Mouse (Mus musculus) heart, postnatal 14 days (tissue): ENCODE measurements around the gene Pln. TPM values are rescaled to one million over a fixed set of nuclear protein-coding genes. Genes with fewer than 3 reads are reported as not detected.

Experiments
- DNase-seq, 2 experiments: peaks; one replicate each; pipeline ENCODE4 v3.0.0; 2021 to 2022
- intact Hi-C: fragments of 180-260 bp; cut with DNase I; formaldehyde crosslinking; loops from one replicate; pipeline ENCODE4 v1.15.1; 2025
- total RNA-seq, 2 experiments: library from RNA; stranded (reverse); gene quantifications; 2 replicates each; pipeline ENCODE4 v1.2.3; 2021

Gene Pln
- total RNA-seq, 2 experiments from 2014 or later = 4,906 to 5,350 TPM

DNA sequence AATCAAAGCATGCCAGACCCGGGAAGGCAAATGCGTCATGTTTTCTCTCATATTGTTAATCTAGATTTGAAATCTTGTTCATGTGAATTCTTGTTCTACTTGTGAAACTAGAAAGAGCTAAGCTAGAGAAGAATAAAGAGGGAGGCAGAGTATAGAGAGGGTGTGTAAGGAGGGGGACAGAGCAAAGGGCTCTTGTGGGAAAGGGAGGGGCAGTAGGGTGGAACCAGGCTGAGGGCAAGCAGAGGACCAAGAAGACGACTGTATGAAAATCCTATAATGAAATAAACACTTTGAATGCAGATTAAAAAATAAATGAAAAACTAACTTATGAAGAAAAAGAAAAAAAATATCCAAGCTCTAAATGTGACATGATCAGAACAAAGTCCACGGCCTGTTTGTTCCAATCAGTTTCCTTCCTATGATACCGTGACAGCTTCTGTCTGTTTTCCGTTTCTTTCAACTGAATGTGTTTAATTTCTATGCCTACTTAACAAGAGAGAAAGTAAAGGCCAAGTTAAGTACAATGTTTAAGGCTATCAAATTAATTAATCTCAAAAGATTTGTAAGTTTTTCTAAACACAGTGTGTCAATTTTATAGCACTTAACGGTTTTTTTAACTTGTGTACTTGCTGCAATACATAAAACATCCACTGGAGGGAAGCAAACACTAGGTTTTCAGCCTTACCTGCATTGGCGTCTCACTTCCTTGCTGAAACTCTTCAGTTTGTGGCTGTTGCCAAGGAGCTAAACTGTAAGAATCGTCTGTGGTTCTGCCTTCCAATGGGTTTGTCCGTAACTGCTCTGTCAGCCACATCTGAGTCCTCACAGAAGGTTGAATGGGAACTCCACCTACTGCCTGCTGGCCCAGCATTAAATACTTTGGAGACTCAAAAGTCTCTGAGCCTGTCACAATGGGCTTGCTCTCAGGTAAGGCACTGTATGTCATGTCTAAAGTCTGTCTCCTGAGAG, 10.6 kb downstream of the Pln start:
- intact Hi-C loops = loop anchor here (1.0 to 10.0 kb wide), 5 partner anchors 115 to 261 kb away; partner anchors contain the start of gene Asf1a
- peak; percentile 35 to 73 for DNase-seq

DNA sequence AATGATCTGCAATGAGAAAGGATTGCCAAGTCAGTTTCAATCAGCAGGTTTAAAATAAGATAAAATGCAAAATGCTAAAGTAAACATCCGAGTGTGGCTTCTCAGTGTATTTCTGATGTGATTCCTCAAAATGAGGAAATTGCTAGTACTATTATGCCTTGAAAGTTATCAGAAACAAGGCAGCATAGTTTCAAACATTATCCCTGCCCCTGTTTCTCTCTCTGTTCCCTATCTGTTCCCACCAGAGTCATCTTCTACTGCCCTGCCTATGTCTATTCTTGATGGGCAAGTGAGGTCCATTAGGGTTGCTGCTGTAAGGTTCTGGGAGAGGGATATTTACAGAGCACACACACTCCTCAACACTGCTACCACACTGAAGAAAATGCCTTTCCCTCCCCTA, 11.8 kb downstream of the Pln start:
- DNase-seq = no peak
- intact Hi-C loops = loop anchor here (1.0 to 10.0 kb wide), 5 partner anchors 114 to 262 kb away; partner anchors contain the start of gene Asf1a

DNA sequence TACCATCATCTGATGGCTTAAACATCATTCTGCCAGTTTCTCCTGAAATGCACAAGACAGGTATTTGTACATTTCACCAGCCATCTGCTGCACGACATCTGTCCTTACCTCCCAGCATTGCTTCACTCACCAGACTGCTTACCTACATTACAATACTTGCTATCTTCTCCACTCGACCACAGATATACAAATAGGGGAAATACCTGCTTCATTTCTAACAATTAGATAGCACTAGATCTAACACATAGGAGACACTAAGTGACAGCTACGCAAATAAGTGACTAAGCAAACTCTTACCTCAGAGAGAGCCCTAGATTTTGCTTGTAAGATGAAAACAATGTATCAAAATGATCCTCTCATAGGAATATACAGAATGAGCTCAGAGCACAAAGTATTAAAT, 16.2 kb downstream of the Pln start:
- intact Hi-C loops = no loop called here
- no peak for DNase-seq

DNA sequence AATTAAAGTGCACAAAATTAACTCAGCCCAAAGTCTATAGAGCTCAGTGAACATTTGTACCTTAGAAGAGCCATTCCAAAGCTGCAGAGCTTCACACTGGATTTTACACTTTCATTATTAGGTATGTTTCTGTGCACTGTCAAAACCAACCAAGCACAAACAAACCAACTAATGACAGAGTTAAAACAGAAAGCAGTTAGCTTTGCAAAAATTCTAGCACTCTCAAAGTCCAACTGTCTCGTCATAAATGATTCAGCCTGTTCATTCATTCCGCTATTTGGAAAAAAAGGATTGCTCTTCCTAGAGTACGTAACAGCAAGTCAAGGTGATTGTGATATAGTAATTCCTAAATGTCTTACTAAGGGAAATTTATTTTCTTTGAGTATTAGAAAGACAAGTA, 21.5 kb downstream of the Pln start:
- DNase-seq = no peak
- intact Hi-C loops = no loop called here

DNA sequence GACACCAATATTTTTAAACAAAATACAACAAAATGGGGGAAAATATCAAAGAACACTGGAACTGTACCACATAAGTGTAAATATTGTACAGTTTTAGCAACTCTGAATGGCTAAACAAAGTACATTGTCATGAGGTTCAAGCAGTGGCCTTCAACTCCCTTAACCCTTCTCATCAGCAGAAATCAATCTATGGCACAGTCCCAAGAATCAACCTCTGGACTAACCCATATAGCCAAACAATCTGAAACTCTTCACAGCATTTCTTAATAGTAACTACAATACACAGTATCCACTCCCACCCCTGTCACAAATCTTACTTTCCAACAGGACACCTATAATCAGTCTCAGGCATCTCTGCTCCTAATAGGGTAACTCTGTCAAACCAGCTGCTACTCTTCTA, 26.8 kb downstream of the Pln start:
- DNase-seq = no peak
- intact Hi-C loops = no loop called here

DNA sequence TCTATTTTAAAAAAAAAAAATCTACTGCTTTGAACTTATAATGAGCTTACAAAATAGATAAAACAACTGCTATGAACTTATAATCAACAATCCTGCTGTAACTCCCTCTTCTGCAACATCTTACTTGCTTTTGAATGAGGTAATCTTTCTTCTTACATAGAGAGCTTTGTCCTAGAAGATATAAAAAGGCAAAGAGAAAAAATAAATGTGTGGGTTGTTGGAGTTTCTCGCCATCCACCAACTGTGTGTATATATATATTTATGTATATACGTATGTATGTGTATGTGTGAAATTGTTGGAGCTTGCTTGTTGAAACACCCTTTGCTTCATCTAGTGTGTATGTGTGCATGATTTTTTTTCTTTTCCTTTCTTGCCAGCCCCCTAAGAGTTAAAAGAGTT, 29.8 kb downstream of the Pln start:
- no peak for DNase-seq
- intact Hi-C loops = no loop called here

DNA sequence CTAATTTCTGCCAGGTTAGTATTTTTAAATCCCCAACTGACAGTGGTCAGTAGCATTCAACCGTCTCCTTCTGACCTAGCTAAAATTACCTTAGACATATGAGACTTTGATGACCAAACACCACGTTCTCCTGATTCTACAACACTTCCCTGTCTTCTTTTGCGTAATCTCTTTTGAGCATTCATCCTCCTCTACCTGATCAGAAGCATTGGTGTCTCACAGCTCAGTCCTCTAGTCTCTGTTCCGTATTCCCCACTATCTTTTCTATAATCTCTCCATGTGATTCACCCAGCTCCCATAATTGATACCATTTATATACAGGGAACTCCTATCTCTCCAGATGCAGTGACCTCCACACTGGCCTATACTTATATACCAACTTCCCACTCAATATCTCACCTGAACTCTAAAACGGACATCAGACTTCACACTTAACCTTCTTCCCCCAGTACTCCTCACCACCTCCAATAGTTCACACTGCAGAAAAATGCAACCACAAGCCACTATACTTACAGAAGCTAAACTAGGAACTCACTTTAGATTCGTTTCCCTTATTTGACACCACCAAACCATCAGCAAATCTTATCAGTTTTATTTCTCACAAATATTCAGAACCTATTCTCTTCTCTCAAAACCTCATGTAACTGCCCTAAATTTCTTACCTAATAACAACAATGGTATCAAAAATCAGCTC, 36.6 kb downstream of the Pln start:
- intact Hi-C loops = no loop called here

DNA sequence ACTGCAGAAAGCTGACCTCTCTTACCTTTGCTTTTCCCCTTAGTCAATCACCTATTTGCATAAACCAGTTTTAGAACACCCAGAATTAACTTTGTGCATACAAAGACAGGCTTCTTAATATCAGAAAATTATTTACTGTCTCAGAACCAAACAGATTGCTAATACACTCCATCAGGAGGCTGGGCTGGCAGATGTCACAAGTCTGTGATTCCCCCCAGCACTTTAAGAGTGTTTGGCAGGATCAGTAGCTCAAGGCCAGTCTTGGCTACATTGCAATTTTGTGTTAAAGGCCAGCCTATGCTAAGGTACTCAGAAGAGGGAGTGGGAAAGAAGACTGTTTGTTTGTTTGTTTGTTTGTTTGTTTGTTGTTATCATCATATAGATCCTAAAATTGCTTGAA, 39.6 kb downstream of the Pln start:
- intact Hi-C loops = no loop called here
- no peak for DNase-seq

More for the DNA sequence above, 36.6 kb downstream of the Pln start:
- no peak for DNase-seq

DNA sequence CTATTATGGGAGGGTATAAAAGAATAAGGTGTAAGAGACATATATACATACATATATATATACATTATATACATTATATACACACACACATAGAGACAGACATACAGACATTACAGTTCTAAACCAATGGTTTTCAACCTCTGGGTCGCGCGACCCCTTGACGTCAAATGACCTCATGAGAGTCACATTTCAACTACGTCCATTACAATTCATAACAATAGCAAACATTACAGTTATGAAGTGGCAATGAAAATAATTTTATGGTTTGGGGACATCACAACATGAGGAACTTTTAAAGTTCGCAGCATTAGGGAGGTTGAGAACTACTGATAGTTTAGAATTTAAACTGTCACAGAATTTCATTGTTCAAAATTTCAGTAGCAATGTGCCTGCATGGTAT, 40.8 kb downstream of the Pln start:
- intact Hi-C loops = loop anchor here (2.0 kb wide), 2 partner anchors 59 to 89 kb away; no protein-coding TSS in a partner anchor
- DNase-seq = no peak

DNA sequence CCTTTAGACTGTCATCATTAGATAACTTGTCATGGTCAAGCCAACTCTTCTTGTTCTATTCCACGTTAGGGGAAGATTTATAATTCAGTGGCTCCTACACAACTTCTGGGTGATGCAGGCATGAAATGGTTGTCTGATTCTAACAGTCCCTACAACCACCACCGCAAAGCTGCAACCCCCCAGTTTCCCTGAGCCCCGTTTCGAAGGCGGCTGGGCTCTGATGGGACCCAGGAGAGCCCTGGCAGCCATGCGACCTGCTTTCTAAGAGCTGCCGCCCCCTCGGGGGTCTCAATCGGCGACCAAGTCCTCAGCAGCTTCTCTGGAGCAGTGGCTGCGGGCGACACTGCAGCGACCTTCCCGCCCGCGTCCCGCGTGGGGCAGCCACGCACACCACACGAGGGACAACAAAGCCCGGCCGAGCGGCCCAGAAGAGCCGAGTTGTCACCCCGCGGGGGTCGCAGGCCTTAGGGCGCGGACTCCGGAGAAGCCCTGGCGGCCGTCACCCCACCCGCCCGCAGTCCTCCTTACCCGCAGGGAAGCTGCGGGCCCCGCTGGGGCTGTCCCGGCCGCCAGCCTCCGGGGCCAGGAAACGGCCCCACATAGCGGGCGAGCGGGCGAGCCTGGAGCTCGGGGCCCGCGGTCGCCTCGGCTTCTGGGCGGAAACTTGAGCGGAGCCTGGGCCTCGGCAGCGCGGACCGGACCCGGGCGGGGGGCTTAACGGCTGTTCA, 41.7 kb downstream of the Pln start:
- no peak for DNase-seq

DNA sequence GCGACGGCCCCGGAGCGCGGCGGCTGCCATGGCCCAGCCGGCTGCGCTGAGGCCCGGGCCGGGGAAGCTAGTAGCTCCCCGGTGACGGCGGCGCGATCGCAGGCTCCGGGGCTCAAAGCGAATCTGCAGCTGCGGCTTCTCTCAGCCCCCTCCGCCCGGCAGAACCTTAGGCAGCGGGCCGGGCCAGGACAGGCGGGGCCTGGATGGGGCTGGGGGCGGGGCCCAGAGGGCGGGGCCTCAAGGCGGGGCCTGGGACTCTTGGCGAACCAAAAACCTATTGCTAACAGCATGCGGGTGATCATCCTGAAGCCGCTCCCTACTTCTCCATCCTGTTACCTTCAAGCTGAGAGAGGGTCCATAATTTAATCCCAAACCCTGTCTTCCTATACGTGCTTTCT, 42.2 kb downstream of the Pln start, which contains the start of gene Cep85l:
Gene Cep85l, minus strand, starts transcription at position 239 of the 398 bp plus-strand sequence.
- peak; percentile 92 to 93 for DNase-seq
- intact Hi-C loops = loop anchor here (2.0 kb wide), 2 partner anchors 57 to 87 kb away; no protein-coding TSS in a partner anchor

More for the DNA sequence above, 41.7 kb downstream of the Pln start:
- intact Hi-C loops = loop anchor here (2.0 kb wide), 2 partner anchors 58 to 88 kb away; no protein-coding TSS in a partner anchor

DNA sequence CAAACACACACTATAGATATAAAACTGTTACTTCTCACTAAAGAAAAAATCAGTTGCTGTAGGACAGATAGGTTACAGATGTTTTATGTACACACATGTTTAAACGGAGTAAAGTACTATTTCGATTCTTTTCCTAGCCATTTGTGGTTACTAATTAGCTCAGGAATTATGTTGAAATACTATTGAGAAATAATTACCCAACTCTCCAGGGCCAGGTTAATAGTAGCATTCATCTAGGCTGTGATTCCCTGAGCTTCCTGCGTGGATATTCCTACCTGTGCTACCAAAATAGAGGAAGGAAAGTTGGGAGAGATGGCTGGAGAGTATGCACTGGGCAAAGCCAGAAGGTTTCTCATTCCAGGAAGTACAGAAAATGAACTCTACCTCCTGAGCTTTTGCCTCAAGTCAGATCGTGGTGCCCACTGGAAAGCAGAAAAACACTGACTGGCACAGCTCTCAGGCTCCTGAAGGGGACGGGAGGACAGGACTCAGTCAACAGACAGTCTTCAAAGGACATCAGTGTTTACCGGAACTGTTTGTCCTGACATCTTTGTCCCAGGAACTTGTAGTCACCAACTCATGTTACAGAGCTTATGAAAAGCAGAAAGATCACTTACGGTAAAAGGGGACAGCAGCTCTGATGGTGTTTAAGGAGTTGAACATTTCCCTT, 45.4 kb downstream of the Pln start:
- no peak for DNase-seq
- intact Hi-C loops = no loop called here

DNA sequence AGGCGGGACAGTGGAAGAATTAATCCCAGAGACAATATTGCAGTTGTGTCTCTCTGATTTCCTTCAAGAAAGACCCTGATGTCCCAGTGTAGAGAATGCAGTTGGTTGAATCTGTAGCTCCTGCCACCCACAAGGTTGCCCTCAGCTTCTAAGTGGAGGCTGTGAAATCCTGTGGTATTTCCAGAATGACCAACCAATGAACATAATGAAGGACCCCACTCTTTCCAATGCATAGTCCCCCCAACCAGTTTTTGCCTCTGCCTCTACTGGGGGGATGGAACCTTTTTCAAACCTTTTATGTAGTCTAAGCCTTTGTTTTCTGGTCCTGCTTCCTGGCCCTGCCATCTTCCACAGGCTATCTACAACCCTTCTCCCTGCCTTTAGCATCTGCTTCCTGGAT, 47.4 kb downstream of the Pln start:
- no peak for DNase-seq

DNA sequence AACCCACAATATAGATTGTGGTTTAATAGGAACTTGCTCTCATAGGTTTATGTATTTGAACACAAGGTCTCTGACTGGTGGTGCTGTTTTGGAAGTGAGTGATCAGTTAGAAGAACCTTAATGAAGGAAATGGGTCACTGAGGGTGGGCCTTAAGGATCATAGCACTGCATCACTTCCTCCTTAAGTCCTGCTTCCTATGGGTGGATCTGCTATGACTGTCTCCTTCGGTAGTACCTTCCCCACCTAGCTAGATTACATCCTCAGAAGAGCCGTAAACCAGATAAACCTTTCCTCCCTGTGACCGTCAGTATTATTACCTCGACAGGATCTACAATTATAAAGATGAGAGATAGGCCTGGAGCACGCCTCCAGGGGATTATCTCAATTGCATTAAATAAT, 48.0 kb downstream of the Pln start:
- intact Hi-C loops = no loop called here
- DNase-seq = no peak

More for the DNA sequence above, 47.4 kb downstream of the Pln start:
- intact Hi-C loops = no loop called here

DNA sequence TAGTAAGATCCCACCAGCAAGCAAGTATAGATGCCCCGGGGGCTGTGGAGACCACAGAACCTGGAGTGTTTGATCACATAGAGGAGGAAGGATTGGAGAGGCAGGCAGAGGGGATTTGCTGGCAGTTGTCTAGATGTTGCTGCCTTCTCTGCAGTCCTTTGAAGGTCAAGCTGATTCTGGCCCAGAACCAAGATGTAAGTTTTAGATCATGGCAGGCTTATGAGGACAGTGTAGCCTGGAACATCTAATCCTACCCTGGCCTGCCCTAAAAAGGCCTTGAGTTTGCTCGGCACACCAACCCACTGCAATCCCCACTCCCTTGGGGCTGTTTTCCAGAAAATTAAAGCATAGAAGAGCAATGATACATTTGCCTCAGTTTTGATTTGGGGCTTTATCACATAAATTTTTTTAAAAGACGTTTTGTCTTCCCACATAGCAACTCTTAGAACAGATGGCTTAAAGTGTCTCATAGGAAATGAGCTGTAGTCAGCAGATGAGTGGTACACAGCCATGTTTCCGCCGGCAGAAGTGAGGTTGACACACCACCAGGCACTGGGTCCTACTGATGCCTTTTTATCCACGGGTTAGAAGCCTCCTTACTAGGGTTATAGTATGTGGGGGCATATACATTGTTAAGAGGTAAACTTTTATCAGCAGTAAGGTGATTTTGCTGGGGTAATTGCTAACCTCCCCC, 50.9 kb downstream of the Pln start:
- intact Hi-C loops = no loop called here
- DNase-seq = no peak

DNA sequence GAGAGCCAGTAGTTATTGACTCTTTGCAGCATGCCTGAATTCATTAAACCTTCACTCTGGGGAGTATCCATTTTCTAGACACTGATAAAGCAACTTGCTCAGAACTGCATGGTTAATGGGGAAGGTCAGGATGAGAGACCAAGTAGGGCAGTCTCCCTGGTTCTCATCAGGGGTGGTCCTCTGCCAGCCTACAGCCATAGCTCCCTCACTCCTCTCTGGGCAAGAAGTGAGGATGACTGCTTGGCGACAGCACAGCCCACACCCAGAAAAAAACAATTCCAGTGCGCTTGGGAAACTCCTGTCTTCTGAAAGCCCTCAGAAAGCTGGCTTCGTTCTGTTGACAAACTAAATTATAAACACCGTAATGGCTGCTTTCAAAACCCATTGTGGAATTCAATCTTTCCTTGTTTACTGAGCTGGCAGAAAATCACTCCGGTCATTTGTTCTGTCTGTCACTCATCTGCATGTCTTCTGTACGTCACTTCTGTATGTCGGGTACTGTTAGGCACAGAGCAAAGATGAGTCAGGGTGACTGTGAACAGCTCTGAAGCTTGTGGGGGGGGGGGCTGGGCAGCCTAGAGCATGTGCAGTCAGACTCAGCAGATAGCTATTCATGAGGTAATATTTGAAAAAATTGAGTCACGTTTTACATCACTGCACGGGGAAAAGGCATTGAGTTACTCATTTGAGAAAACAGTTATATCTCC, 57.6 kb downstream of the Pln start:
- intact Hi-C loops = no loop called here
- DNase-seq = no peak
